Mouse (Mus musculus): Measurements from ENCODE around the gene Vil1. TPM values are rescaled to one million over a fixed set of nuclear protein-coding genes. Genes with fewer than 3 reads are reported as not detected.
"Not testable (repeated sequence)": the region's sequence is repeated elsewhere in the genome, so short reads cannot be mapped to it uniquely, and the experiment has no call there.

The Vil1 gene
- total and polyA plus RNA-seq, 2 experiments = 0.18 to 0.26 TPM

DNA sequence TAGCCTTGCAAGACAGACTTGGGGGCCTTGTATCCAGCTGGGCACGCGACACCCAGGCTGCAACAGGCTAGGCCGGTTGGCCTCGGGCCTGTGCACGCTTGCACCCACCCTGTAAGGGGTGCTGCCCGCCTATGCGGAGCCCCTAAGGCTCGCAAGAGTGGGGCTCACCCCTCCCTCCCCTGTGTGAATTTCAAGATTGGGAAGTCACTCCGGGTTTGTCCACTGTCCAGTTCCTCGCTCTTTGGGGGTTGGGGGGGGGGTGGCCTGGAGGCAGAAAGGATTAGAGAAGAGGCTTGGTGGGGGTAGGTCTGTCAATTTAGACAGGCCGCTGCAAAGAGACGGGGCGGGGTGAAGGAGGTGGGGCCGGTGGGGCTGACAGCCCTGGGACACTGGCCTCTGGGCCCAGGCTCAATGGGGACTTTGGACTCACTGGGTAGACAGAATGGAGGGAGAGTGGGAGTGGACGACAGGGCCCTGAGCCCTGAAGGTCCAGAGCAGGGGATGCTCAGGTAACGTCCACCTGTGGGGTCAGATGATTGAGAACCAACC, 16.7 kb upstream of the Vil1 start:
- under 1% methylated on average over 16 of the region's 16 CpGs for WGBS
- DNase-seq (ENCODE audit: extremely low read depth, low read depth, low spot score) = peak; percentile 90
- Histone ChIP-seq H3K4me1 (ENCODE audit: control insufficient read depth, insufficient read depth, low read length) (peaks cover 29% of the 10 kb centered on the region), H3K36me3 (ENCODE audit: control insufficient read depth, insufficient read depth, low read length) (peaks cover 11% of the 10 kb centered on the region; the same call in 1 of the 2 replicates), H3K27me3 (ENCODE audit: control insufficient read depth, insufficient read depth, low read length) (no peaks in the 10 kb centered on the region), H3K4me3 (ENCODE audit: insufficient read depth, low read depth, low read length) (peak overlapping the region; percentile 92), H3K79me2 (ENCODE audit: control insufficient read depth, insufficient read depth, low read length) (peaks cover 17% of the 10 kb centered on the region; the same call in 1 of the 2 replicates), H3K27ac (replicated peaks; ENCODE audit: insufficient read depth, low read depth, low read length) (peak overlapping the region; percentile 99), H3K9ac (ENCODE audit: low read depth, low read length) (peak overlapping the region; percentile 96)
- 0 out of 2 replicates have a peak, but pooled peaks have one; percentile 24 for TF ChIP-seq POLR2A (IDR thresholded peaks at IDR 0.05; ENCODE audit: extremely low read depth, insufficient read depth, low read length)
- no peak for TF ChIP-seq CTCF (IDR thresholded peaks at IDR 0.05; ENCODE audit: low read depth, low read length)

DNA sequence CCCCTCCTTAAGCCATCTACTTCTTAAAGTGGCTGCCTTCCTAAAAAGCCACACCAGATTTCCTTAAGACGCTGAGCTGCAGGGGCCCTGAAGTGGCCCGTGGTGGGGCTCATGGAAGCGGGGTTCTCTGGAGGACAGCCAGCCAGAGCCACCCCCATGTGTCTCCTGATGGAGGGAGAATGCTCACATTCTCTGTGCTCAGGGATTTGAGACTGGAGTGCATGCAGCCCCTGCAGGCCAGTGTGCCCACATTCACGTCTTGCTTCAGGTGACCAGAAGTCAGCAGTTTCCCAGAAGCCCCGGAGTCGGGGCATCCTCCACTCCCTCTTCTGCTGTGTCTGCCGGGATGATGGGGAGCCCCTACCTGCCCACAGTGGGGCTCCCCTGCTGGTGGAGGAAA, 16.2 kb upstream of the Vil1 start:
- peak overlapping the region; percentile 96 for H3K9ac ChIP-seq (ENCODE audit: low read depth, low read length)
- 9% methylated on average over 7 of the region's 7 CpGs for WGBS
- no peaks in the 10 kb centered on the region for H3K27me3 ChIP-seq (ENCODE audit: control insufficient read depth, insufficient read depth, low read length)
- peaks cover 26% of the 10 kb centered on the region for H3K4me1 ChIP-seq (ENCODE audit: control insufficient read depth, insufficient read depth, low read length)
- no peak for DNase-seq (ENCODE audit: extremely low read depth, low read depth, low spot score)
- peak overlapping the region; percentile 92 for H3K4me3 ChIP-seq (ENCODE audit: insufficient read depth, low read depth, low read length)
- peaks cover 17% of the 10 kb centered on the region; the same call in 1 of the 2 replicates for H3K79me2 ChIP-seq (ENCODE audit: control insufficient read depth, insufficient read depth, low read length)
- peak overlapping the region; percentile 81 for H3K27ac ChIP-seq (replicated peaks; ENCODE audit: insufficient read depth, low read depth, low read length)
- peaks cover 11% of the 10 kb centered on the region; the same call in 1 of the 2 replicates for H3K36me3 ChIP-seq (ENCODE audit: control insufficient read depth, insufficient read depth, low read length)
- TF ChIP-seq CTCF (IDR thresholded peaks at IDR 0.05; ENCODE audit: low read depth, low read length) (0 out of 2 replicates have a peak, but pooled peaks have one; percentile 2), POLR2A (IDR thresholded peaks at IDR 0.05; ENCODE audit: extremely low read depth, insufficient read depth, low read length) (no peak)

DNA sequence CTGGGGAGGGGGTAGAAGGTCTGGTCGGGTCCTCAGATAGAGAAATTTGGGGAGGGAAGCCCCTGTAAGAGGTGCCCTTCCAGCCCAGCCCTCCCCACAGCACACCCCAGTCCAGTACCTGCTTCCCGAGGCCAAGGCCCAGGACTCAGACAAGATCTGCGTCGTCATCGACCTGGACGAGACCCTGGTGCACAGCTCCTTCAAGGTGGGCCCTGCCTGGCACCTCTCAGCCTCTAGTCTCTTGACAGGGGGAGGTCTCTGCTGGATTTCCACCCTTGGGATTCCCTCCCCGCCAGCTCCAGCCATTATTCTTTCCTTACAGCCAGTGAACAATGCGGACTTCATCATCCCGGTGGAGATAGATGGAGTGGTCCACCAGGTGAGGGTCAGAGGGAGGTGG, 15.5 kb upstream of the Vil1 start:
- Histone ChIP-seq H3K9ac (ENCODE audit: low read depth, low read length) (peak overlapping the region; percentile 96), H3K36me3 (ENCODE audit: control insufficient read depth, insufficient read depth, low read length) (peaks cover 11% of the 10 kb centered on the region; the same call in 1 of the 2 replicates), H3K27me3 (ENCODE audit: control insufficient read depth, insufficient read depth, low read length) (no peaks in the 10 kb centered on the region), H3K4me3 (ENCODE audit: insufficient read depth, low read depth, low read length) (no peak overlapping the region), H3K79me2 (ENCODE audit: control insufficient read depth, insufficient read depth, low read length) (peaks cover 17% of the 10 kb centered on the region; the same call in 1 of the 2 replicates), H3K4me1 (ENCODE audit: control insufficient read depth, insufficient read depth, low read length) (peaks cover 24% of the 10 kb centered on the region), H3K27ac (replicated peaks; ENCODE audit: insufficient read depth, low read depth, low read length) (peak overlapping the region; percentile 81)
- WGBS = 79% methylated on average over 9 of the region's 9 CpGs
- no peak for DNase-seq (ENCODE audit: extremely low read depth, low read depth, low spot score)
- TF ChIP-seq CTCF (IDR thresholded peaks at IDR 0.05; ENCODE audit: low read depth, low read length) (no peak), POLR2A (IDR thresholded peaks at IDR 0.05; ENCODE audit: extremely low read depth, insufficient read depth, low read length) (no peak)

DNA sequence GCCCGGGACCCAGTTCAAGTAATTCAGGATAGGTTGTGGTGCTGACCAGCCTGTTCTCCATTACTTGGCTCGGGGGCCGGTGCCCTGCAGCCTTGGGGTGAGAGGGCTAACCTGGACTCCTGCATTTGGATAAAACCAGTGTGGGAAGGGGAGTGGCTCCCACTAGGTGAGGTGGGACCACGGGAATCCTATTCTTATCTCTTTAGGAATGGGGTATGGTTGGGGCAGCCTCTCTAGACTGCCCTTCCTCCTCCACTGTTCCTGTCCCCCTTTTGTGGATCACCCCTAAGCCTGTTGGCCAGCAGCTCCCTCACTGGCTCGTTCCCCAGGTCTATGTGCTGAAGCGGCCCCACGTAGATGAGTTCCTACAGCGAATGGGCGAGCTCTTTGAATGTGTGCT, 14.9 kb upstream of the Vil1 start:
- DNase-seq (ENCODE audit: extremely low read depth, low read depth, low spot score) = no peak
- H3K36me3 ChIP-seq (ENCODE audit: control insufficient read depth, insufficient read depth, low read length) = peaks cover 11% of the 10 kb centered on the region; the same call in 1 of the 2 replicates
- no peak overlapping the region for H3K4me3 ChIP-seq (ENCODE audit: insufficient read depth, low read depth, low read length)
- no peak for TF ChIP-seq CTCF (IDR thresholded peaks at IDR 0.05; ENCODE audit: low read depth, low read length)
- TF ChIP-seq POLR2A (IDR thresholded peaks at IDR 0.05; ENCODE audit: extremely low read depth, insufficient read depth, low read length) = no peak
- peaks cover 17% of the 10 kb centered on the region; the same call in 1 of the 2 replicates for H3K79me2 ChIP-seq (ENCODE audit: control insufficient read depth, insufficient read depth, low read length)
- H3K9ac ChIP-seq (ENCODE audit: low read depth, low read length) = no peak overlapping the region; the same call in 1 of the 2 replicates
- 84% methylated on average over 9 of the region's 9 CpGs for WGBS
- H3K27ac ChIP-seq (replicated peaks; ENCODE audit: insufficient read depth, low read depth, low read length) = peak overlapping the region; percentile 81; the same call in 1 of the 2 replicates
- peaks cover 24% of the 10 kb centered on the region for H3K4me1 ChIP-seq (ENCODE audit: control insufficient read depth, insufficient read depth, low read length)
- H3K27me3 ChIP-seq (ENCODE audit: control insufficient read depth, insufficient read depth, low read length) = no peaks in the 10 kb centered on the region

DNA sequence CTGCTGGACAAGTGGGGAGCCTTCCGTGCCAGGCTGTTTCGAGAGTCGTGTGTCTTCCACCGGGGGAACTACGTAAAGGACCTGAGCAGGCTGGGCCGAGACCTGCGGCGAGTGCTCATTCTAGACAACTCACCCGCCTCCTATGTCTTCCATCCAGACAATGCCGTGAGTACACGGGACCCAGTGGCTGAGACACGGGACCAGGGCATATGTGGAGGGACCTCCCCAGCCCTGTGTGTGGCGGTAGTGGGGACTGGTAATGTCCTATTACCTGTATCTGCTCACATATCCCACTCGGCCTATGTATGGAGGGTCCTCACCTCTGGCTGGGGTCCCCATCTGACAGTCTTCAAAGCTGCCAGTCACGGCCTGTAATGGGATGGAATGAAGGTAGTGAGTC, 14.3 kb upstream of the Vil1 start:
- H3K4me1 ChIP-seq (ENCODE audit: control insufficient read depth, insufficient read depth, low read length) = peaks cover 24% of the 10 kb centered on the region
- no peak for DNase-seq (ENCODE audit: extremely low read depth, low read depth, low spot score)
- WGBS = 91% methylated on average over 15 of the region's 15 CpGs
- peaks cover 11% of the 10 kb centered on the region; the same call in 1 of the 2 replicates for H3K36me3 ChIP-seq (ENCODE audit: control insufficient read depth, insufficient read depth, low read length)
- H3K79me2 ChIP-seq (ENCODE audit: control insufficient read depth, insufficient read depth, low read length) = peaks cover 17% of the 10 kb centered on the region; the same call in 1 of the 2 replicates
- H3K9ac ChIP-seq (ENCODE audit: low read depth, low read length) = no peak overlapping the region; the same call in 1 of the 2 replicates
- H3K27me3 ChIP-seq (ENCODE audit: control insufficient read depth, insufficient read depth, low read length) = no peaks in the 10 kb centered on the region
- H3K27ac ChIP-seq (replicated peaks; ENCODE audit: insufficient read depth, low read depth, low read length) = peak overlapping the region; percentile 35; the same call in 1 of the 2 replicates
- no peak for TF ChIP-seq CTCF (IDR thresholded peaks at IDR 0.05; ENCODE audit: low read depth, low read length)
- no peak overlapping the region for H3K4me3 ChIP-seq (ENCODE audit: insufficient read depth, low read depth, low read length)

DNA sequence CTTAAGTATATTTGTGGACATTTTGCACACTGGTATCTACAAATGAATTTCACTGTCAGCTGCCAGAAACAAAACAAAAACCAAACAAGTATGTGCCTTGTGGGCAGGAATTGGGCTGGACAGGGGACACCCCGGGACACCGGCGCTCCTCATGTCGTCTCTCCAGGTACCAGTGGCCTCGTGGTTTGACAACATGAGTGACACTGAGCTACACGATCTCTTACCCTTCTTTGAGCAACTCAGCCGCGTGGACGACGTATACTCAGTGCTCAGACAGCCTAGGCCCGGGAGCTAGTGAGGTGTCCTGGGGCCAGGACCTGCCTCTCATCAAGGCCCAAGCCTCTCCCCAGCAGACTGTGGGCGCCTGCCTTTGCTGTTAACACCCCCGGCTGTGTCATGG, 13.9 kb upstream of the Vil1 start:
- WGBS = 45% methylated on average over 12 of the region's 13 CpGs
- Histone ChIP-seq H3K4me3 (ENCODE audit: insufficient read depth, low read depth, low read length) (no peak overlapping the region), H3K9ac (ENCODE audit: low read depth, low read length) (peak overlapping the region; percentile 18; the same call in 1 of the 2 replicates), H3K36me3 (ENCODE audit: control insufficient read depth, insufficient read depth, low read length) (peaks cover 11% of the 10 kb centered on the region; the same call in 1 of the 2 replicates), H3K27ac (replicated peaks; ENCODE audit: insufficient read depth, low read depth, low read length) (peak overlapping the region; percentile 35), H3K4me1 (ENCODE audit: control insufficient read depth, insufficient read depth, low read length) (peaks cover 24% of the 10 kb centered on the region), H3K27me3 (ENCODE audit: control insufficient read depth, insufficient read depth, low read length) (no peaks in the 10 kb centered on the region), H3K79me2 (ENCODE audit: control insufficient read depth, insufficient read depth, low read length) (peaks cover 17% of the 10 kb centered on the region; the same call in 1 of the 2 replicates)
- DNase-seq (ENCODE audit: extremely low read depth, low read depth, low spot score) = peak; percentile 37
- no peak for TF ChIP-seq POLR2A (IDR thresholded peaks at IDR 0.05; ENCODE audit: extremely low read depth, insufficient read depth, low read length)
- TF ChIP-seq CTCF (IDR thresholded peaks at IDR 0.05; ENCODE audit: low read depth, low read length) = no peak

DNA sequence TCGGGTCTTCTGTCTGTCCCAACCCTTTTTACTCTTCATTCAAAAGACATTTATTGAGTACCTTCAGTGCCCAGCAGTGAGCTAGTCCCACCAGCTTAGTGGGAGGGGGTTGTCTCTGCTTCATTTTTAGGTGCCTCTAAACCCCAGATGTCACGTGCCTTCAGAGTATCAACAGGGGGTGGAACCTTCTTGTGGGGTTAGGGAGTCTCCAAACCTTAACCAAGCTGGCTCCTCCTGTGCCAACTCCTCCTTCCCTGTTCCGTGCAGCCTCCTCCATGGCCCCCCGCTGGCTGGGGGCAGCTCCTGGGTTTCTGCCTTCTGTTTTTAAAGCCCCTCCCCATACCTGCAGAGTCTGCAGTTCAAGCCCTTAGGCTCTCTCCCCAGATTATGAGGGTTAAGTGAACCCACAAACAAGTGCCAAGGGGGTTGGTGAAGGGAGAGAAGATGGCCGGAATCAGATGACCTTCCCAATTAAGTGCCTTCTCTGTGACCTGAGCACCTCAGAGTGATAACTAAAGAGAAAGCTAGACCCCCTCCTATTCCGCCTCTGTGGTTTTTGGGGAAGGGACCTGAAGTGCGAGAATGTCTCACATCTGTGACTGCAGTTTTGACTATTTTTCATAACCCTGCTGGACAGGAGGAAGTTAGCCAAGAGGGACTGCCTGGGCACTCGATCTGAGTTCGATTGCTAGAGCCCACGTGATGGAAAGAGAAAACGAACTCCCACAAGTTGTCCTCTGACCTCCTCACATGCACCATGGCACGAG, 12.5 kb upstream of the Vil1 start:
- Histone ChIP-seq H3K27ac (replicated peaks; ENCODE audit: insufficient read depth, low read depth, low read length) (peak overlapping the region; percentile 77), H3K9ac (ENCODE audit: low read depth, low read length) (peak overlapping the region; percentile 23; the same call in 1 of the 2 replicates), H3K36me3 (ENCODE audit: control insufficient read depth, insufficient read depth, low read length) (peaks cover 11% of the 10 kb centered on the region; the same call in 1 of the 2 replicates), H3K4me1 (ENCODE audit: control insufficient read depth, insufficient read depth, low read length) (peaks cover 26% of the 10 kb centered on the region), H3K79me2 (ENCODE audit: control insufficient read depth, insufficient read depth, low read length) (peaks cover 17% of the 10 kb centered on the region; the same call in 1 of the 2 replicates)
- not testable (repeated sequence) for H3K27me3 ChIP-seq (ENCODE audit: control insufficient read depth, insufficient read depth, low read length); H3K4me3 ChIP-seq (ENCODE audit: insufficient read depth, low read depth, low read length)
- peak; percentile 94 for DNase-seq (ENCODE audit: extremely low read depth, low read depth, low spot score)
- WGBS = 4% methylated on average over 12 of the region's 12 CpGs
